Mouse (Mus musculus): ENCODE data around the gene Gm20388. TPM values are rescaled to one million over a fixed set of nuclear protein-coding genes. Genes with fewer than 3 reads are reported as not detected.
"Not testable (repeated sequence)": the region's sequence is repeated elsewhere in the genome, so short reads cannot be mapped to it uniquely, and the experiment has no call there.

Gene Gm20388
- total RNA-seq, 2 experiments from 2014 or later, result 18.5 to 23.8 TPM

DNA sequence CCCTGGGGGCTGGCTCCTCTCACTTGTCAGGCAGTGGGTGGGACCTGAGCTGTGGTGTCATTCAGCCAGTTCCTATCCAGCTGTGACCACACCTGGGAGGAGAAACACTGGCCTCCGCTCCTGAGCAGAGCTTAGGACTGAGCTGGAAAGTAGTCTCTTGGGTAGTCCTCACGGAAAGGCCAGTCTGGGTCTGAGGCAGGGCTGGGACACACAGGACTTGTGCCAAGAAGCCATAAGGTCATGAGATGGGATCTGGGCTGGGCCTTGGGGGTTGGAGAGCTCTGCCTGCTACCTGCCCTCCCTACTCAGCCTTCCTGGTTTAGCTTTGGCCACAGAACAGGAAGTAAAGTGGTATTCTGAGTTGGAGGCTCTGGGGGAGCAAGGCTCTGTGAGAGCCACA lies 2716.3 kb downstream of the Gm20388 start:
- peak; percentile 43 for ATAC-seq (replicated peaks; ENCODE audit: poor library complexity, severe bottlenecking)

DNA sequence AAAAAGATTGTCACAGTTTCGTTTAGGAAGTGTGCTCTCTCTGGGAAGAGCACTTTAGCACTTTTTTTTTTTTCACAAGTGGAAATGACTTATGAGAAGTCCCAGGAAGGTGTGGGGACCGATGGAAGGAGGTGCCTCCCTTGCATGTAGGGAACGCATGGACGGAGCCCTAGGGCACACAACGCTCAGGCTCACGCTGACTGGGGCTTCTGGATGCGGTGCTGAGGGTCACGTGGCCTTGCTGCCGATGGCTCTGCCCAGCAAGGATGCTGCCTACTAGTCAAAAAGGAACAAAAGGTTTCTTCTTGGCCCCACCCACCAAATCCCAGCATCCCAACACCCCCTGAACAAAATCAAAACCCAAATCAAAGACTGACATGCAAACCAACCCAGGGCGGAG lies 2718.7 kb downstream of the Gm20388 start:
- no peak for ATAC-seq (replicated peaks; ENCODE audit: poor library complexity, severe bottlenecking)

DNA sequence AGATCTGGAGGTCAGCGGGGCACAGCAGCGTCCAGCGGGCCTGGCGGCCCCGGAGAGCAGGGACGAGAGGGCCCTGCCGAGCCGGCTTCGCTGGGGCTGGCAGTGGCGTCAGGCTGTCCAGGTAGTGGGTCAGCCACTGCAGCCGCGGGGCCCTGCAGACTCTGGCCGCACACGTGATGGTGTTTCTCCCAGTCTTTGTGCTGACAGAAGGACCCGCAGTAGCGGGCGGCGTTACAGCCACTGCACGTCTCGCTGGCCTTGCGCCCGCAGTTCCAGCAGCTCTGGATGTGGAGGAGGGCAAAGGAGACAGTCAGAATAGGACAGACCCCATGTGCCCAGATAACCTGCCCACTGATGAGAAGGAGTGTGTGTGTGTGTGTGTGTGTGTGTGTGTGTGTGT lies 2720.1 kb downstream of the Gm20388 start:
- no peak for ATAC-seq (replicated peaks; ENCODE audit: poor library complexity, severe bottlenecking)

DNA sequence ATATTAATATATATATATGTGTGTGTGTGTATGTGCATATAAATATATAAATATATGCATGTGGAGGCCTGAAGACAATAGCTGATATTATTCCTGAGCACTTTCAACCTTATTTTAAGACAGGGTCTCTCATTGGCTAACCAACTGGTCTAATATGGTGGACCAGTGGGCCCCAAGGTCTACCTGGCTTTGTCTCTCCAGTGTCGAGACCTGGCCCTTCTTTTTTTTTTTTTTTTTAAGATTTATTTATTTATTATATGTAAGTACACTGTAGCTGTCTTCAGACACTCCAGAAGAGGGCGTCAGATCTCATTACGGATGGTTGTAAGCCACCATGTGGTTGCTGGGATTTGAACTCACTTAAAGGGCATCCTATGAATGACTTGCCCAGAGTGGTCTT lies 2721.5 kb downstream of the Gm20388 start:
- not testable (repeated sequence) for ATAC-seq (replicated peaks; ENCODE audit: poor library complexity, severe bottlenecking)

DNA sequence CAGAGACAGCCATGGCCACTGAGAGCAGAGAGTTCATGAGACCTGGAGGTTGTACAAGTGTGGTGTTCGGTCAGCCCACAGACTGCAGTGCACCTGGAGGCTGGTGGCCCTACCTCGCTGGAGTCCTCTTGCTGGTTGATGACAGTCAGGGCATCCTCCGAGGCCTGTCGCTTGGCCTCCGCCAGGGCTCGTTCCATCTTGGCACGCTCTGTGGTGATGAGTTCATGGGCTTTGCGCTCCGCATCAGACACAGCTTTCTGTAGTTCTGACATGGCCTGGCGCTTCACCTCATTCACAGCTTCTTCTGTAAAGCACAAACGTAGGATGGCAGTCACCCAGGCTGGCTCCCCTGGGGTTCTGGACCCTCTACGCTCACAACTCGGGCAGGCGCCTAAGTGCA lies 2722.6 kb downstream of the Gm20388 start:
- ATAC-seq (replicated peaks; ENCODE audit: poor library complexity, severe bottlenecking), result no peak

DNA sequence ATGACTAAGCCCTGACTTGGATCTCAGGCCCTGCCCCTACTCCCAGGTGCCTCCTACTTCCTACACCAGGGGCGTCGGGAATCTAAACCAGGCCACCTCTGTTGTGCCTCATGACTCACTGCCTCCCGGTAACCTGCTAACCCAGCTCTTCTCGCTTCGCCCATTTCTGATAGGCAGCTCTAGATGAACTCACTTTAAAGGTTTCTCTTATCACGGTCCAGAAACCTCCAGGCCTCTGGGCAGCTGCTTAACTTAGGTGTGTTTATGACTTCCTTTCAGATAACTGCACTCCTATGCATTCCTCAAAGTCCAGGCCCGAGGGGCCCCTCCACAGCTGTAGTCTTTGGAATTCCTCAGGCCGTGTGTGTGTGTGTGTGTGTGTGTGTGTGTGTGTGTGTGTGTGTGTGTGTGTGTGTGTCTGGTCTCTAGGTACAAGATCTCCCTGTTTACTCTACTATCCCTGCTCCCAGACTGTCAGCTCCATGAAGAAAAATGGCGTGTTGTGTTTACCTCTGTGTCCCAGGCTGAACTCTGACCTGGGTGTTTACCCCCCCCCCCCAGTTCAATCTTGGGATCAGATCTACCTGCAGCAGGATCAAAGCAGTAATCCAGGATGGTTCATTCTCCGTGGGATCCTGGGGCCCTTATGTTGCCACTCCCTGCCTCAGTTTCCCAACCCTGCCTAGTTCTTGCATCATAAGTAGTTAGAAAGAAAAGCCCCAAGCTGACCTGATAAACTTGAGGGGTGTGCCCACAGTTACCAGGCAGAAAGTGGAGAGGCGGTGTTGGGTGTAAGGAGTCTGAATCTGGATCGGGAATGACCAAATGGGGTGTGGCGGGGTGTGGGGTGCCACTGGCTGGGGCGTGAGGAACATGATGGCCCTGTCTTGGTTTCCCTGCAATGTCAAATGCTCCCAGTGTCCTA lies 2725.5 kb downstream of the Gm20388 start:
- ATAC-seq (replicated peaks; ENCODE audit: poor library complexity, severe bottlenecking), result no peak

DNA sequence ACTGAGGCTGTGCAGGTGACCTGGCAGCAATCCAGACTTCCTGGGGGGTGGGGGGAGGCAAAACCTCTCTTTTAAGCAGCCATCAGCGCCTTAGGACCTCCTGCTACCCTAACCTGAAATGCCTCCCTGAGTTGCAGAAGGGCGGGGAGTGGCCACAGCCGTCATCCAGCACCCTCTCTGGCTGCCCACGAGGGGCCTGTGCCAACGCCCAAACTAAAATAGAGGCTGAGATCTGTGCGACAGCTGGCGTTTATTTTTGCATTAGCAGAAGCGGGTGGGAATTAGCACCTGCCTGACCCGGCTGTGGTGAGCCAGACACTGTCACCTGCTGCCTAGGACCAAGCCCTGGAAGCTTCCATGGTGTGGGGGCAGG lies 2726.1 kb downstream of the Gm20388 start:
- ATAC-seq (replicated peaks; ENCODE audit: poor library complexity, severe bottlenecking), result no peak

DNA sequence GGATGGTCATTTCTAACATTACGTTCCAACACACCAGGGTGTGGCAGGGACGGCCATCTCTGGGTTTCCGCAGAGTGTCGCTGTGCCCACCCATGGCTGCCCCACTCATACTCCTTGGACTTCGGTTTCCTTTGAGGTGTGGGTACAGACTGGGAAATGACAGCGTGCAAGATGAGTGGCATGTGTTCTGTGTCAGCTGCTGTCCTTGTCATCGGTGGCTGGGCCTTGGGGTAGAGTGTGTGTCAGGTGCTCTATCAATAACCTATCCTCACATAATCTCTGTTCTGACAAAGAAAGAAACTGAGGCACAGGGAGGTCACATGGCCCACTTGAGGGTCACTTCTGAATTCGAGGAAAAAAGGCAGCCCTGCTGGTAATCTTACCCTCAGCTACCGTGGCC lies 2726.6 kb downstream of the Gm20388 start:
- no peak for ATAC-seq (replicated peaks; ENCODE audit: poor library complexity, severe bottlenecking)

DNA sequence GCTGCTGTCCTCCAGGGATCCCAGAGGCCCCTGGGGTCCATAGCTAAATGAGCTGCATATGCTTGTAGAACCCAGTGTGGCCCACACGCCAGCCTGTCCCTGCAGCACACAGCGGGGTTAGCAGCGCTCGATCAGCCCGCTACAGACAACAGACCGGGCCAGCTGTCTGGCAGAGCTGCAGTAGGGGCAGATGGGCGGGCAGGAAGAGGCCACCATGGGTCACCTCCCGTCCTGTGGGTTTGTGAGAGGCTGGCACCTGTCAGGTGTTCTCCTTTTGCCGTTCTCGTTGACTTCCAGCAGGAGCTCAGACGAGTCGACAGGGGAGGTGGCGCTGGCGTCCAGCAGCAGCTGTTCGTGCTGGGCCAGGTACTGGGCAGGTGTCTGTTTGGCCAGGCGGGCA lies 2728.0 kb downstream of the Gm20388 start:
- no peak for ATAC-seq (replicated peaks; ENCODE audit: poor library complexity, severe bottlenecking)

DNA sequence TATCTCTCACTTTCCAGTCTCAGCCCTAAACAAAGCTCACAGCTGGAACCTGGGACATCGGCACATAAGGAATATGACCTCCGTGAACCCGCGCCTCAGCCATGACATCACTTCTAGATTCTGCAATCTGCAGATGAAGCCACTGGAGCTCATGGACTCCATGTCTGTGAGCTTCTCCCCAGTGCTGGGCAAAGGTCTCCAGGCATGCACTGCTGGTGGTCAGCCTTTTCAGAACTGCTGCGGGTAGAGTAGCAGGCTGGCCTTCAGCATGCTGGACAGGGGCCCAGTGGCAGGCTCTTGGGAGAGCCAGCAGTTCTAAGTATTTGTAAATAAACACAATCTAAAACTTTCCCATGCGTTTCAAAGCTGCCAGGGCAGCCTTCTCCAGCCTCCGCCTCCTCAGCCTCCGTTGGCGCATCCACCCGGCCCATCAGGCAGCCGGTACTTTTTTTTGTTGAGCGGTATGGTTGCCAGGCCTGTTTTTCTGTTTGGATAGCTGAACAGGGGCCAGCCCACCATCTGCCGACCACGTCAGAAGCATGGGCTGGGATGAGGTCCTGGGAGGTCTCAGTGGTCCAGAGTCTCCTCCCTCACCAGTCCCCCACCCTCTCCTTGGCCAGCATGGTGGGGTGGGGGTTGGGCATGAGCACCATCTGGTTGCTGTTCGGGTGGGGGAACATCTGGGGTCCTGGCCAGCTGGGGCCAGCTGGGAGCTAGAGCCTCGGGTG lies 2729.0 kb downstream of the Gm20388 start:
- no peak for ATAC-seq (replicated peaks; ENCODE audit: poor library complexity, severe bottlenecking)

DNA sequence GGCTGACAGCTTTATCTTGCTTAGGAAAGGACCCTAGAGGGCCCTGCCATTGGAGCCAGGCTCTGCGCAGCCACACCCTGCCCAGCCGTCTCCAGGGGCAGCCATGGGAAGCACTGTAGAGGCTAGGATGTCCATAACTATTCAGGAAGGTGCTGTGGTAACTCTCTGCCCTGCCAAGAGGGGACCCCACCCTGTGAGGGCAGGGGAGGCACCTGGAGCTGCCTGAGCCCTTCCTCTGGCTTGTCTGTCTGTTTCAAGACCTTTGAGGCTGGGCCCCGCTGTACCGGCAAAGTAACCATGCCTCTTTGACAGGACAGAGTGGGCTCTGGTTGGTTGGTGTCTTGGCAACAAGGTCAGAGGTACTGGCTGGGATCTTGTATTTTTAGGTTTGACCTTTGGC lies 2730.2 kb downstream of the Gm20388 start:
- ATAC-seq (replicated peaks; ENCODE audit: poor library complexity, severe bottlenecking), result no peak

DNA sequence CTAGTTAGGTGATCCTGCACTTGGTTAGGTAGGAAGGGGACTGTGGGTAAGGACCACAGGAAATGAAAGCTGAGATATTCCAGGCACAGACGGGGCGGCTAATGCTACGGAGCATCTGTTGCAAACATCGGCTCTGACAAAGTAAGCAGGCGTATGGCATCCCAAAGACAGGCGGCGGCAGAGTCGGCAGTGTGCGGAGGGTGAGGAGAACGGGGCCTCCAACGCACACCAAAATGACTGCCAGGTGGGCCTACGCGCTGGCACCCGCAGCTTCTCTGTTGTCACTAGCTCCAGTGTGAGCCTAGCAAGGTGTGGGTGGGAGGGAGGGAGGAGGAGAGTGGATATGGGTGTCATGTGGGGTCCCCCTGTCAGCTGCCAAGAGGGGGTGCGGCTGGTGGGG lies 2730.8 kb downstream of the Gm20388 start:
- ATAC-seq (replicated peaks; ENCODE audit: poor library complexity, severe bottlenecking), result no peak

DNA sequence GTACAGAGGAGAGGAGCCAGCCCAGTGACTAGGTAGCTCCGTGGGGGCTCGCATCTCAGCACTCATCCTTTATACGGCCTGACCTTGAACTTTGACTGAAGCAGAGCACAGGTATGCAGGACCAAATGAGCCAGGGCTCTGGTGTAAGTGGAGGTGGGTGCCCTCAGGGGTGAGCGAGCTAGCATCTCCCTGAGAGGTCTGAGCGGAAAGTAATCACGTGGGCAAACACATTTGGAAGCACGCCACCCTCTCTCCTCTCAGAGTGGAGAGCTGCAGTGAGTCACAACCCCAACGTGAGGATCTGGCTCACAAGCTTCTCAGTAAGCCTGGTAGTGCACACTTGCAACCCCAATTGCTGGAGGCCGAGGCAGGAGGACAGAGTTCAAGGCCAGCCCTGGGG lies 2731.4 kb downstream of the Gm20388 start:
- ATAC-seq (replicated peaks; ENCODE audit: poor library complexity, severe bottlenecking), result no peak

DNA sequence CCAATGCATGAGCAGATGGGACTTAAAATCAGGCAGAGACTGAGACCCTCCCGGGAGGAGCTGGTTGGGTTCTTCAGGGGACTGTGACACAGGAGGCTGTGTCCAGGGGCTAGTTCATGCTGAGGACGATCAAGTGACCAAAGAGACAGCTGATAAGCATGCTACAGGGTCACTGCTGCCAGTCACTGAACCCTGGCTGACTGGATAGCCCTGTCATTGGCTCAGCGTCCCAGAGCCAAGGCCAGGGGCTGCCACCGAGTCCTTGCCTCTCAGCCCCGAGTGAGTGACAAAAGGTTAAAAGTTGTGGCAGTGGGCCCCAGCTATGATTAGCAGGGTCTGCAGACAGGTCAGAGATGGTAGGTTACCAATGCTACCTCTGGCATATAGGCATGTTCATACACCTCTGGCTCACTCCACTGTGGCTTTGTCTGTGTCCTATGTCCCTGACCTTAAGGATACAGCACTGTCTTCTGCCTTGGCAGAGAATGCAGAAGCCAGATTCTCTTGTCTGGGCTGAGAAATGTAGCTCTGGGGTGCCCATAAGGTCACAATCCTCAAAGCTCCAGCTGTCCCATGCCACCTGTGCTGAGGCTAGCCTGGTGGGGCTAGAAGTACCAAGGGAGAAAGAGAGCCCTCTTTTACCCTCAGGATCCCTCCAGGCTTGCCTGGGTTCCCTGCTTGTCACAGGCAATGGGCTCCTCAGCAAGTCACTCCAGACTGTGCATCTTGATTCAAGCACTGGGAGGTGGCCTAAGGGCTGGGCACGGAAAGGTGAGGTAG lies 2733.7 kb downstream of the Gm20388 start:
- ATAC-seq (replicated peaks; ENCODE audit: poor library complexity, severe bottlenecking), result no peak

DNA sequence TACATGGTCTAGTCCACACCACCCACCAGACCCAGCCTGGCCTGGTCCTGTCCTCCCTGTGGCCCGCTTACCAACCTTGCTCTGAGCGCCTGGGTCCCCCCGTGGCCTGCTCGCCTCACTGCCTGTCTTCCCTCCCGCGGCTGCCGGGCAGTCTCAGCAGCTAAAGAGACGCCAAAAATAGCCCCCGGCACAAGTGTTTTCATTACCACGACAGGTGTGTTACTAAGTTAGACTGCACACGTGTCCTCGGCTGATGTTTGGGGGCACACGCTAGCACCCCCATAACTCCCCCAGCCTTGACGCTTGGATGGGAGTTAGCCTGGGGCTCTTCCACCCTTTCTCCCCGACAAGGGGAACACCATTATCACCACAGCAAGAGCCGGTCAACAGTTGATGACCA lies 2735.7 kb downstream of the Gm20388 start:
- ATAC-seq (replicated peaks; ENCODE audit: poor library complexity, severe bottlenecking), result no peak

DNA sequence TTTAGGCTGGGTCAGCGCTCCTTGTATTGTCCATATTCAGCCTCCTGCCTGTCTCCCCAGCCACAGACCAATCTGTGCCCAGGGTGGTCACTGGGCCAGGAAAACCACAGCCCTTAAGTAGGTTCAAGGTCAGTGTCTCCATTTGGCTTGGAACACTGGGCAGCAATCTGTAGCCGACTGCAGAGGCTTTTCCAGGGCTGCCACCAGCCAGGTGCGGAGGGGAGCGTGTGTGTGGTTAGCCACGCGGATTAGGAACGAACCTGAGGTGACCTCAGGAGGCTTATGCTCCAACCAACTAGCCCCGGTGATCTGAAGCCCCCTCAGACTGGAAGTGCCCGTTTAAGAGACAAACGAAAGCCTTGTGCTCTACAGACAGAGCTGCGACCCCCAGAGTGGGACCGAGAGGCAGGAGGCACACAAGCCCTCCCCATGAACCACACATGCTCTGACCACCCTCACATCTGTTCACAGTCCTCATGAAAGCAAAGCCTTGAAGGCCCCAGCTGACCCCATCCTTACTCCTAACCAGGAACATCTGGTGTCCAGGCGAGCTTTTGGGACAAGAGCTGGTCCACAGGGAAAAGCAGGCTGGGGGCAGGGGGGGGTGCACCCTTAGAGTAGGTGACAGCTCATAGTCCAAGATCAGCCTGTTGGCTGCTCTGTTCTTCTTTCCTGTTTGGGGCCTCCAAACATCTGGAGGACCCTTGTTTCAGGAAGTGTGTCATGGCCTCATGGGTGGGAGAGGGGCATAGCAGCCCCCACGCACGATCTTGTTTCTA lies 2737.7 kb downstream of the Gm20388 start:
- no peak for ATAC-seq (replicated peaks; ENCODE audit: poor library complexity, severe bottlenecking)

DNA sequence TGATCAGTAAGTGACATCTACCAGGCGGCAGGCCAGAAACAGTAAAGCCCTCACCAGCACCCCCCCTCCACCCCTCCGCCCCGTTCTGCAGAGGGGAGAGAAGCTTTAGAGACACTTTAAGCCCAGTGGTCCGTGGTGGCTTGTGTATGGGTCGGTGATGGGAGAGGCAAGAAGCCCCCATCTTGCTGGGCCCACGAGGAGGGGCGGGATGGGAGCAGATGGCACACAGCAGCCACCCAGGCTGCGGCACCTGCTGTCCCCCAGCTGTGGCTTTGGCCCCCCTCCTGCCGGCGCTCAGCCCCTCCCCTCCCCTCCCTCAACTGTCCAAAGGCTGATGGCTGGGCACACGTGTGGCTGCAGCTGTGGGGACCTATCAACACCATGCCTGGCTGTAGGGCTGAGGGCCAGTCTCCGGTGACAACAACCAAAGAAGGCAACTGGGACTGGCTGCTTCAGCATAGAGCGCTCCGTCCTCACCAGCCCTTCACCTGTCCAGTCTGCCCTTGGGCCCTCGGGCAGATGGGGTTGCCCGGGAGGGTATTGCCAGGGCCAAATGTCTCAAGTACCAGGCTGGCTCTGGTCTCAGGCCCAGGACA lies 2740.8 kb downstream of the Gm20388 start:
- ATAC-seq (replicated peaks; ENCODE audit: poor library complexity, severe bottlenecking), result no peak

DNA sequence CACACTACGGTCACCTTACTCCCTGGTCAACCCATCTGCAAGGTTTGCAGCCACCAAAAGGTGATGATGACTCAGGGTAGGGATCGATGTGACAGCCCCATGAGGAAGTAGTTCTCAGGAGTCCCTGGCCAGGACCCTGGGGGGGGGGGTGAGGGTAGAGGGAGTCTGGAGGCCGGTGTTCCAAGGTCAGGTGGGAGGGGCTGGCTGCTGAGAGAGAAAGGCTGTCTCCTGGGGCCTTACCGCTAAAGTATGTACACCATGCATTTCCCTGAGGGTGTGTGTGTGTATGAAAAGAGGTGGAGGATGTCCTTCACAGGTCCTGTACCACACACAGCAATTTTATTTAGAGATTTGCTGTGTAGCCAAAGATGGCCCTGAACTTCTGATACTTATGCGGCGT lies 2742.0 kb downstream of the Gm20388 start:
- no peak for ATAC-seq (replicated peaks; ENCODE audit: poor library complexity, severe bottlenecking)

DNA sequence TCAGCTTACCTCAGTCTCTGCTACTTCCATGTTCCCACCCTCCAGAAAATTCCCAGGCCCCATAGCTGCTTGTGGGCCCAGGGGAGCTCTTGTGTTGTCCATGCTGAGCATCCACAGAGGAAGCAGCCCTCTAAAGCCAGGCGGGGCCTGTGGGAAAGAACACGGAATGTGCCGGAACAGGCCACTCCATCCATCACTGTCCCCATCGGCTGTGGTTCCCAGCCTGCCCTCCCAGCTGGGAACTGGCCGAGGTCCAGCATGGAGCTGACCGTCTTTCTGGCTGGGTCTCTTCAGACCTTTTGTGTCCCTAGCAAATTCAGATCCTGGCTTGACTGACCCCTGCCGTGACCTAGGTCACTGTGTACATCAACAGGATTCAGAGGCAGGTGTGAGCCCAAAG lies 2744.1 kb downstream of the Gm20388 start:
- ATAC-seq (replicated peaks; ENCODE audit: poor library complexity, severe bottlenecking), result no peak
